Mouse (Mus musculus) liver, postnatal 0 days (tissue): ENCODE data around the gene Cfap73.

ENCODE experiments used
- CTCF ChIP-seq: sonication (generic); IDR thresholded peaks from 2 replicates; pipeline ENCODE4 v1.5.1; 2016; ENCODE audit warnings: antibody characterized with exemption, low read depth
- EP300 ChIP-seq: IDR thresholded peaks from 2 replicates; pipeline ENCODE4 v1.6.1; 2016; ENCODE audit warnings: antibody characterized with exemption, low read depth, mild to moderate bottlenecking

DNA sequence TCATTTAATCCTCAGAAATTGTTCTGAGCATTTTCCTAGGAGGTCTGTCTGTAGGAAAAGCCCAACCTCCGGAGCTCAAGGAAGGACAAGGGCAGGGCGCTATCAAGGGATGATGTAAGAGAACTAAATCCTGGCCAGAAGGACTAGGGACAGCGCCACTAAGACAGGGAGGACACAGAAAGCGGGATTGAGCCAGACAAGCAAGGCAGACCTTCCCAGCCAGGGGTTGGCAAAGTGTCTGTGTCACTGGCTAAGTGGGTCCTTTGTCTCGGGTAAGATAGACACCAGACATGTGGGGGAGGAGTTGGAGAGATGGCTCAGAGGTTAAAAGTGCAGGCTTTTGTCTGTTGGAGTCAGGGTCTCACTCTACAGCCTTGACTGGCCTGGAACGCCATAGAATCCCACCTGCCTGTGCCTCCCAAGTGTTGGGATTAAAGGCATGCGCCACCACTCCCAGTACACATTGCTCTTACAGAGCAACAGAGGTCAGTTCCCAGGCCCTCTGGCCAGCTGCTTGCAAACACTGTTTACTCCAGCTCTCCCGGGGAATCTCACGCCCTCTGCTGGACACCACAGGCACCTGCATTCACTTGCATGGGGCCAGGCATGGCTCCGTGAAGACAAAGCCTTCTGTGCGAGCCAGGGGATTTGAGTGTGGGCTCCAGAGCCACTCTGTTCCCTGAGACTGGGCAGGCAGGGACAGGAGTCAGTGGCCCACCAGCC is 32.9 kb downstream of the Cfap73 start:
- TF ChIP-seq EP300 (no peak), CTCF (peak; percentile 88)
